Mouse (Mus musculus) lung, postnatal 0 days (tissue): ENCODE results near the gene Onecut1. TPM values are rescaled to one million over a fixed set of nuclear protein-coding genes. Genes with fewer than 3 reads are reported as not detected.

Source experiments
- ATAC-seq: fragments of 200-750 bp; cut with Nextera tagmentation; 2 replicates; pipeline ENCODE4 v1.8.0; 2017; ENCODE audit warnings: moderate library complexity
- DNase-seq: peaks from one replicate; pipeline ENCODE4 v3.0.0-alpha.2; 2016; ENCODE audit warnings: low spot score
- H3K27ac ChIP-seq: fragments of 300-500 bp; sonication (generic); 2 replicates; pipeline ENCODE4 v1.5.1; 2014; ENCODE audit warnings: antibody characterized with exemption, mild to moderate bottlenecking, low read length, mixed read lengths
- H3K27me3 ChIP-seq: fragments of 300-500 bp; sonication (generic); replicated peaks from 2 replicates; pipeline ENCODE4 v1.6.1; 2014; ENCODE audit warnings: low read length, mixed read lengths; ENCODE audit not compliant: insufficient read depth
- H3K36me3 ChIP-seq: fragments of 300-500 bp; sonication (generic); 2 replicates; pipeline ENCODE4 v1.6.1; 2014; ENCODE audit warnings: low read length, mixed read lengths; ENCODE audit not compliant: insufficient read depth
- H3K4me1 ChIP-seq: fragments of 300-500 bp; sonication (generic); 2 replicates; pipeline ENCODE4 v1.6.1; 2014; ENCODE audit warnings: antibody characterized with exemption, low read depth, low read length, mixed read lengths; ENCODE audit not compliant: insufficient read depth
- H3K4me2 ChIP-seq: fragments of 300-500 bp; sonication (generic); replicated peaks from 2 replicates; pipeline ENCODE4 v1.6.1; 2014; ENCODE audit warnings: low read depth, mild to moderate bottlenecking, low read length, moderate library complexity, mixed read lengths
- H3K4me3 ChIP-seq: fragments of 300-500 bp; sonication (generic); 2 replicates; pipeline ENCODE4 v1.5.1; 2014; ENCODE audit warnings: low read depth, low read length
- H3K9ac ChIP-seq: fragments of 300-500 bp; sonication (generic); replicated peaks from 2 replicates; pipeline ENCODE4 v1.6.1; 2014; ENCODE audit warnings: low read depth, mild to moderate bottlenecking
- H3K9me3 ChIP-seq: fragments of 300-500 bp; sonication (generic); 2 replicates; pipeline ENCODE4 v1.6.1; 2016; ENCODE audit warnings: low read length, mixed read lengths
- CTCF ChIP-seq: IDR thresholded peaks from 2 replicates; pipeline ENCODE4 v1.5.1; 2016; ENCODE audit warnings: antibody characterized with exemption, mild to moderate bottlenecking
- EP300 ChIP-seq: IDR thresholded peaks from 2 replicates; pipeline ENCODE4 v1.6.1; 2016; ENCODE audit warnings: antibody characterized with exemption, mild to moderate bottlenecking, control low read depth
- WGBS: fragments of 180-500 bp; shearing (Covaris S2); extraction: QIAGEN DNeasy Blood & Tissue Kit; methylation state at CpG from one replicate; pipeline ENCODE4 v1.1.7; 2014; 5-methylcytosine and 5-hydroxymethylcytosine counted together
- polyA plus RNA-seq: library from polyadenylated mRNA; unstranded; fragments of >200 nt; fragmentation: Nextera tagmentation; extraction: Ambion mirVana; gene quantifications from 2 replicates; pipeline ENCODE4 v1.2.1, GENCODE M21; 2015

Onecut1 gene
- polyA plus RNA-seq, 1 experiment from 2014 or later = not detected

DNA sequence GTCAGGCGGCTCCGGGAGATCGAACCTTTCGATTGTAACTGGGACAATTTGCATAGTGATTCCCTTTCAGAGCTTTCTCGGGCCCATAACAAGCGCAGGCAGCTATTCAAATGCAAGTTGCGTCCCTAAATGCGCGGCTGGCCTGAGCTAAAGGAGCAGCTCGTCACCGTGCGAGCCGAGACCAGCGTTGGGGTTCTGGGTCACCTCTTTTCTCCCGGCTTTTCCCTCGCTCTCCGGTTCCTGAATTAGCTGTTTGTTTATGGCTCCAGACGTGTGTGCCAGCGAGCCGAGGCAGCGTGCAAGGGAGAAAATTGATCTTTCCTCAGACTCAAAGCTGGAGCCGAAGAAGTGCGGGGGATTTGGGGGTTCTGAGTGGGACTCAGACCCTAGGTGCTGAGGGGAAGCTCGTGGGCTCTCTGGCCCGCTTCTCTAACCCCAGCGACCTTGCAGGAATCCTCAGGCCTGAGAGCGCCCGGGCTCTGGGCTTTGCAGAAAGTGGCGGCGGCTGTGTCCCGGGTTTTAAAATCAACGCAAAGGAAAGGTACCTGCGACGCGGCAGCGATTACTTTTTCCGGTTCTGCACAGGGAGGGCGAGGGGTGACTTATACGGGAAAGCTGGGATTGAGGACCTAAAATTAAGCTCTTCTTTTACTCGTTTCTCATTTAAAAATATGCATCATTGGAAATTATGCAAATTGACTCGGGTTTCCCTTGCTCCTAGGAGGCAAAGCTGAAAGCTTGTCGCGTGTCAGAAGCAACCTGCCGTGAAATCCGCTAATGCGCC, 13.1 kb upstream of the Onecut1 start:
- Histone ChIP-seq H3K27ac (no peak overlapping the region), H3K36me3 (no peaks in the 10 kb centered on the region), H3K4me3 (peak overlapping the region; percentile 28), H3K4me1 (peaks cover 6% of the 10 kb centered on the region; the same call in 1 of the 2 replicates), H3K9me3 (no peaks in the 10 kb centered on the region), H3K27me3 (peaks cover 72% of the 10 kb centered on the region), H3K9ac (no peak overlapping the region), H3K4me2 (peak overlapping the region; percentile 49)
- TF ChIP-seq CTCF (no peak), EP300 (no peak)
- DNase-seq (no peak), ATAC-seq (no peak)
- 1% methylated on average over 46 of the region's 46 CpGs for WGBS

DNA sequence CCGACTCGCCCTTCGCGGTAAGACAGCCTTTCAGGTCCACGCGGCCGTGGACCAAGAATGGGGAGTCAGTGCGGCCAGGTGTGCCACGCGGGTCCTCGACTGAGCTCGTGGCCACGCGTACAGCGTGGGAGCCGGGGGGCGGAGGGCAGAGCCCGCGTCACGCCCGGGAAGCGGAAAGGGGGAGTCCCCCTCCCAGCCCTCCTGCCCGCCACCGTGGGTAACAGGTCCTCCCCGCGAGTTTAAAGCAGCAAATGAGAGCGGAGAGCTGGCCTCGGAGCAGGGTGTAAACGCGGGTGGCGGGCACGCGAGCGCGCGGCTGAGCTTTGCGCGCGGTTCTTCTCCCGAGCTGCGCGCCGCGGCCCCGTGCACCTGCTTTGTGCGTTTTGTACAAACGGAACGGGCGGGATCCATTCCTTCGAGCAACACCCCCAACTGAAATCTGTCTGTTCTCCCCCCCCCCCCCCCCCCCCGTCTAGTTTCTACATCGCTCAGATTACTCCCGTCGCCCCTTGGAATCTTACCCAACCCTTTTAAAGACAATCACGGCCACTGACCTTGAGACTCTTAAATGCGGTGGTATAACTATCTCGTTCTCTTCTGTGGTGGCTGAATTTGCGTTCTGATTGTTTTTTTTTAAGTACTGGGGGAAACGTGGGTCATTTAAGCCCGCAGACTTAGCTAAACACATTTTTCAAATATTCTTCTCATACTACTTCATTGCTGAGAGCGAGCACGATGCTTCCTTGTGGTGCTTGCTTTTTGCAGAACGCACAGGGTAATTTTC, 12.3 kb upstream of the Onecut1 start:
- peak overlapping the region; percentile 49 for H3K4me2 ChIP-seq
- no peak overlapping the region for H3K27ac ChIP-seq
- peaks cover 6% of the 10 kb centered on the region; the same call in 1 of the 2 replicates for H3K4me1 ChIP-seq
- no peak for ATAC-seq
- peak overlapping the region; percentile 28 for H3K4me3 ChIP-seq
- TF ChIP-seq CTCF (no peak), EP300 (no peak)
- no peak overlapping the region for H3K9ac ChIP-seq
- no peak for DNase-seq
- H3K27me3 ChIP-seq = peaks cover 79% of the 10 kb centered on the region
- H3K36me3 ChIP-seq = no peaks in the 10 kb centered on the region
- WGBS = 1% methylated on average over 55 of the region's 63 CpGs
- H3K9me3 ChIP-seq = no peaks in the 10 kb centered on the region

DNA sequence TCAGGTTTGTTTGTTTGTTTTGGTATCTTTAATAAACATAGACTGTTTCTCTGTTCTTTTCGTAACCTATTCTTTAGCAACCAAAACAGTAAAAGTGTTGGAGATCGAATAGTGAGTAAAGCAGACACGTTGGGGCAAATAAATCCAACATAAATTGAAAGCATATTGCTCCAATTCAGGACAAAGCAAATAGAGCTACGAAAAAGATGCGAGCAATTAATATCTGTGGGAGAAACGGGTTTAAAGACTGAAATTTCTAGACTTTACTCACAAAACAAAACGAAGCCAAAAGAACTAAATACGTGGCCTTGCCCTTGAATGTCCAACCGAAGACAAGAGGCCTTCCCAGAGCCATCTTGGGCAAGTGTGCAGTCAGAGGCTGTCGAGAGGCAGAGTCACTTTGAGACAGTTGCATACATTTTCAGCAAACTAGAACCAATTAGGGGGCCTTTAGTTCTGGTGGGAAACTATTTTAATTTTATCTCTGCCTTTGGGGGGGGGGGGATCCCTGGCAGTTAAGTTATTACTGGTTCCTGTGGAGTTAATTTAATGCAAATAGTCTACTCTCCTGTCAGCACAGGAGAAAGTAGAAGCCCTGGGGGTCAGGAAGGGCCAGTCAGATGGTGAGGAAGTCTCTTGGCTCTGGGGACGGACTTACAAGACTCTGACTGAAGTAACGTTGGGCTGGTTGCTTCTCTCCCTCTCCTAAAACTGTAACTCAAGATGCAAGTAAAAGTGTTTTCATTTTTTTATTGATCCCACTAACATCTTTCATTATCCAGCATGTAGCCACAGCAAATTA, 11.5 kb upstream of the Onecut1 start:
- Histone ChIP-seq H3K9ac (no peak overlapping the region), H3K4me3 (no peak overlapping the region), H3K4me2 (no peak overlapping the region), H3K27ac (no peak overlapping the region), H3K27me3 (peaks cover 79% of the 10 kb centered on the region), H3K9me3 (no peaks in the 10 kb centered on the region), H3K36me3 (no peaks in the 10 kb centered on the region), H3K4me1 (peaks cover 6% of the 10 kb centered on the region; the same call in 1 of the 2 replicates)
- DNase-seq (no peak), ATAC-seq (no peak)
- TF ChIP-seq CTCF (no peak), EP300 (no peak)
- WGBS = 9% methylated on average over 12 of the region's 12 CpGs

DNA sequence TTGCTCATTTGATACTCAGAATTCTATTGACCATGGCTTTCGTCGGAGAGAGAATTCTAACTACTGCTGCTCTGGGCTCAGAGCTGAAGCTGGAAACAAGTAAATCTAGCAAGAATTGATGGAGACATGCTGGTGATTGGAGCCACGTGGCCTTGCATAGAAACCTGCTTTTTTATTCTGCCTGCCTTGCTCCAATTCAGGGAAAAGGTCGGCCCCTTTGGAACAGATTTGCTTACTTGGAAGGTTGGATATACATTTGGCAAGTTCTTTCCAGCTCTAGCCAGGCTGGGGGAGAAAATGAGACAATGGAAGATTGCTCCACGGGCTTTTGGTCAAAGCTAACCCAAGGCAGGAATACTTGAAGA, 11.0 kb upstream of the Onecut1 start:
- no peak overlapping the region for H3K9ac ChIP-seq
- peaks cover 6% of the 10 kb centered on the region; the same call in 1 of the 2 replicates for H3K4me1 ChIP-seq
- no peak for ATAC-seq
- TF ChIP-seq EP300 (no peak), CTCF (no peak)
- WGBS = 12% methylated on average over 5 of the region's 5 CpGs
- no peaks in the 10 kb centered on the region for H3K36me3 ChIP-seq
- no peaks in the 10 kb centered on the region for H3K9me3 ChIP-seq
- H3K27ac ChIP-seq = no peak overlapping the region
- no peak overlapping the region for H3K4me2 ChIP-seq
- DNase-seq = no peak
- H3K4me3 ChIP-seq = no peak overlapping the region
- H3K27me3 ChIP-seq = peaks cover 78% of the 10 kb centered on the region

DNA sequence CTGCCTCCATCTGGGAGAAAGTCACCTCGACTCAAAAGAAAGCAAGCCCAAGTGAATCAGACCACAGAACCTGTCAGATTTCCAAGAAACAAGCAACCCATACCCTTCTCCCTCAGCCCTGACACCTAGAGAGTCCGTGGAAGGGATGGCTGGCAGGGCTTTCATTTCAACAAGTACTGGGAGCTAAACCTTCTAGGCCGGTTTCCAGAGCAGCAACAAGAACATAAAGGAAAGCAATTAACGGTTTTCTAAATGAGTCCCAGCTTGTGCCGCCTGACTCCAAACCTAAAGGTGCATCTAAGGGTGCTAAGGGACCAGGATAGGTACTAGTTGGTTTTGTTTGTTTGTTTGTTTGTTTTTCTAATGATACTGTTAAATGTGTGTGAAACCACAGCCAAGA, 10.1 kb upstream of the Onecut1 start:
- H3K9ac ChIP-seq = no peak overlapping the region
- H3K9me3 ChIP-seq = no peaks in the 10 kb centered on the region
- no peaks in the 10 kb centered on the region for H3K36me3 ChIP-seq
- H3K4me2 ChIP-seq = no peak overlapping the region
- WGBS = 2% methylated on average over 5 of the region's 5 CpGs
- DNase-seq (no peak), ATAC-seq (no peak)
- H3K4me1 ChIP-seq = peaks cover 6% of the 10 kb centered on the region; the same call in 1 of the 2 replicates
- no peak overlapping the region for H3K4me3 ChIP-seq
- TF ChIP-seq EP300 (no peak), CTCF (no peak)
- peaks cover 77% of the 10 kb centered on the region for H3K27me3 ChIP-seq
- no peak overlapping the region for H3K27ac ChIP-seq

DNA sequence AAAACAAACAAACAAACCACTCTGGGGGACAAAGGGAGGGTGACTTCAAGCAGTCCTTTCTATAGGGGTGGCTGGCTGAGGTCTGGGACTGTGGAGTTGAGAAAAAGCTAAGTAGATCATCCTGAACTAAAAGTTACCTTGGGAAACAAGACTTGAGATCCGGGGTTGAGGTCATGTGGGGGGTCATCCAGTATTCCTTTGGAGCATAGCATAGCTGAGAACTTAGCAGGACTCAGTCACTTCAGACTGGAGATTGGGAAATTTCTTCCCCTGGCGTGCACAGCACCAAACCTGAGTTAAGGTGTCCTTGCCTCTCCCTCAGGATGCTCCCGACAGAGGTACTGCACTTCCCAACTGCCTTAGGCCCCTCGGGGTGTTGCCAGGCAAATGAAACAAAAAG, 9.4 kb upstream of the Onecut1 start:
- no peak for DNase-seq
- WGBS = 2% methylated on average over 4 of the region's 4 CpGs
- H3K9ac ChIP-seq = no peak overlapping the region
- peaks cover 6% of the 10 kb centered on the region; the same call in 1 of the 2 replicates for H3K4me1 ChIP-seq
- no peaks in the 10 kb centered on the region for H3K9me3 ChIP-seq
- no peak overlapping the region for H3K4me2 ChIP-seq
- no peak overlapping the region for H3K4me3 ChIP-seq
- ATAC-seq = no peak
- peaks cover 77% of the 10 kb centered on the region for H3K27me3 ChIP-seq
- TF ChIP-seq CTCF (no peak), EP300 (no peak)
- H3K36me3 ChIP-seq = no peaks in the 10 kb centered on the region
- H3K27ac ChIP-seq = no peak overlapping the region
